Comparison of ENCODE assay signal across 24 mouse cellular contexts in the genomic region with DNA sequence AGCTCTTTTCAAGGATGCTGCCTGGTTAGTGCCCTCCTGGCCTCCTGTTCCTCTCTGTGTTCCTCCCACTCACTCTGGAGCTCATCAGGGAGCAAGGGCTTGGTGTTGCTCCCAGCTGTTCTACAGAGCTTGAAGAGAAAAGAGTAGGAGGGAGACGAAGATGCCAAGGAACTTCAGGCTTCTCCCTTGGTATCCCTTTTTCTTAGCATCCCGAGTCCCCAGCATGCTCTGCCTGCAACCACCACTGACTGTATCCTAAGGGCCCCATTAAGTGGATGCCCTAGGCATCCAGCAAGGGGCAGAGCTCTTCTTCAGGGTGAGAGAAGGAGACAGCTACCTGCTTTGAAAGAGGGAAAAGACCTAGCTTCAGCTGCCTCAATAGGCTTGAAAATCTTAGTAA.
"Had no signal": no experiment of that assay in that cellular context is flagged by ENCODE, and none has a peak within 500 bp of the region (broad histone marks: within the 10 kb centered on the region; RNA-seq: fewer than 3 reads in every experiment).

No protein-coding gene starts in this region.

- H3K4me3 ChIP-seq: heart, embryonic 10.5 days; heart, embryonic 12.5 days; hindbrain, embryonic 10.5 days; hindbrain, embryonic 12.5 days; intestine, embryonic 15.5 days; layer of hippocampus, adult 2 months; left cerebral cortex, adult 2 months; limb, embryonic 10.5 days; limb, embryonic 12.5 days; liver, embryonic 13.5 days had no signal

- H3K36me3 ChIP-seq: heart, embryonic 10.5 days; heart, embryonic 12.5 days; hindbrain, embryonic 10.5 days; hindbrain, embryonic 12.5 days; intestine, embryonic 15.5 days; limb, embryonic 10.5 days; limb, embryonic 12.5 days; liver, embryonic 13.5 days had no signal

- H3K9ac ChIP-seq: heart, embryonic 12.5 days; hindbrain, embryonic 12.5 days; hindbrain, embryonic 14.5 days; intestine, embryonic 15.5 days; limb, embryonic 12.5 days; liver, embryonic 13.5 days had no signal

- DNase-seq: gastrocnemius, postnatal 25 days; heart, postnatal 10 days; heart, postnatal 4 days; kidney, adult 18-20 months; kidney, adult 8-10 months; kidney, postnatal 10 days; kidney, postnatal 25 days; kidney, postnatal 4 days; liver; liver, embryonic 13.5 days had no signal

- H3K9me3 ChIP-seq: heart, embryonic 10.5 days; heart, embryonic 12.5 days; hindbrain, embryonic 10.5 days; hindbrain, embryonic 12.5 days; intestine, embryonic 15.5 days; limb, embryonic 10.5 days; limb, embryonic 12.5 days; liver, embryonic 13.5 days had no signal

- H3K4me1 ChIP-seq: heart, embryonic 12.5 days; hindbrain, embryonic 10.5 days; hindbrain, embryonic 12.5 days; intestine, embryonic 15.5 days; limb, embryonic 10.5 days; limb, embryonic 12.5 days; liver, embryonic 13.5 days had no signal

- H3K27ac ChIP-seq: heart, embryonic 10.5 days; hindbrain, embryonic 10.5 days; hindbrain, embryonic 12.5 days; hindbrain, embryonic 14.5 days; intestine, embryonic 15.5 days; layer of hippocampus, adult 2 months; left cerebral cortex, adult 2 months; limb, embryonic 10.5 days; limb, embryonic 12.5 days; liver, embryonic 13.5 days had no signal

- H3K4me2 ChIP-seq: heart, embryonic 12.5 days; hindbrain, embryonic 12.5 days; hindbrain, embryonic 14.5 days; intestine, embryonic 15.5 days; limb, embryonic 12.5 days; liver, embryonic 11.5 days; liver, embryonic 13.5 days had no signal

- H3K27me3 ChIP-seq: heart, embryonic 12.5 days; hindbrain, embryonic 12.5 days; intestine, embryonic 15.5 days; limb, embryonic 12.5 days; liver, embryonic 13.5 days had no signal

- ATAC-seq: hindbrain, embryonic 16.5 days; inflammation-experienced regulatory T-cells, adult 6 months; intestine, embryonic 15.5 days; intestine, postnatal 0 days had no signal
